Mouse (Mus musculus): ENCODE measurements at regions not wholly inside any gene's neighbourhood (a gene's known extent, or its start where the extent isn't known, plus 50 kb on each side); places are given as distances from the start of the nearest gene placed in this dataset.

GRCm38 (mm10) chr10:105639011-105639451, 64.8 kb upstream of the Tmtc2 start:
- TF ChIP-seq HCFC1 (IDR thresholded peaks at IDR 0.05; ENCODE audit: borderline replicate concordance, insufficient read depth, low read length) (no peak), ZNF384 (IDR thresholded peaks at IDR 0.05; ENCODE audit: low read depth, low read length) (peak; percentile 87)
- Histone ChIP-seq H3K4me3 (ENCODE audit: insufficient read depth in 1 of 2, low read depth in 1 of 2, low read length in 2 of 2, poor library complexity in 1 of 2, severe bottlenecking in 1 of 2) (no peak overlapping the region), H3K9me3 (ENCODE audit: control insufficient read depth, insufficient read depth, low read depth, low read length) (no peaks in the 10 kb centered on the region), H3K27ac (ENCODE audit: insufficient read depth, low read depth, low read length, poor library complexity, severe bottlenecking) (no peak overlapping the region), H3K36me3 (ENCODE audit: control insufficient read depth, insufficient read depth, low read length, poor library complexity, severe bottlenecking) (no peaks in the 10 kb centered on the region), H3K4me1 (ENCODE audit: control insufficient read depth in 2 of 2, insufficient read depth in 2 of 2, low read length in 2 of 2, poor library complexity in 1 of 2) (no peaks in the 10 kb centered on the region), H3K9ac (ENCODE audit: insufficient read depth, low read depth, low read length, poor library complexity, severe bottlenecking) (no peak overlapping the region)
- DNase-seq (ENCODE audit: low read depth, low spot score): no peak
- in situ Hi-C loops (cut with MboI; ENCODE audit: low sequenced_read_pairs in 2 of 2, unreplicated experiment in 2 of 2): no loop called here

GRCm38 (mm10) chr10:105638500-105638899, 64.2 kb upstream of the Tmtc2 start:
- in situ Hi-C loops (cut with MboI; ENCODE audit: low sequenced_read_pairs in 2 of 2, unreplicated experiment in 2 of 2): no loop called here
- no peaks in the 10 kb centered on the region for H3K36me3 ChIP-seq (ENCODE audit: control insufficient read depth, insufficient read depth, low read length, poor library complexity, severe bottlenecking)
- H3K4me1 ChIP-seq (ENCODE audit: control insufficient read depth in 2 of 2, insufficient read depth in 2 of 2, low read length in 2 of 2, poor library complexity in 1 of 2): no peaks in the 10 kb centered on the region
- no peak for TF ChIP-seq ZC3H11A (IDR thresholded peaks at IDR 0.05; ENCODE audit: borderline replicate concordance, low read depth, low read length)
- H3K9me3 ChIP-seq (ENCODE audit: control insufficient read depth, insufficient read depth, low read depth, low read length): no peaks in the 10 kb centered on the region
- H3K27ac ChIP-seq (ENCODE audit: insufficient read depth, low read depth, low read length, poor library complexity, severe bottlenecking): no peak overlapping the region
- no peak for DNase-seq (ENCODE audit: low read depth, low spot score)
- H3K4me3 ChIP-seq (ENCODE audit: insufficient read depth in 1 of 2, low read depth in 1 of 2, low read length in 2 of 2, poor library complexity in 1 of 2, severe bottlenecking in 1 of 2): no peak overlapping the region
- no peak overlapping the region for H3K9ac ChIP-seq (ENCODE audit: insufficient read depth, low read depth, low read length, poor library complexity, severe bottlenecking)

GRCm38 (mm10) chr10:105626842-105627241, 52.6 kb upstream of the Tmtc2 start:
- in situ Hi-C loops (cut with MboI; ENCODE audit: low sequenced_read_pairs in 2 of 2, unreplicated experiment in 2 of 2): no loop called here
- Histone ChIP-seq H3K36me3 (ENCODE audit: control insufficient read depth, insufficient read depth, low read length, poor library complexity, severe bottlenecking) (no peaks in the 10 kb centered on the region), H3K4me1 (ENCODE audit: control insufficient read depth in 2 of 2, insufficient read depth in 2 of 2, low read length in 2 of 2, poor library complexity in 1 of 2) (no peaks in the 10 kb centered on the region), H3K4me3 (ENCODE audit: insufficient read depth in 1 of 2, low read depth in 1 of 2, low read length in 2 of 2, poor library complexity in 1 of 2, severe bottlenecking in 1 of 2) (no peak overlapping the region), H3K27ac (ENCODE audit: insufficient read depth, low read depth, low read length, poor library complexity, severe bottlenecking) (no peak overlapping the region), H3K9me3 (ENCODE audit: control insufficient read depth, insufficient read depth, low read depth, low read length) (no peaks in the 10 kb centered on the region), H3K9ac (ENCODE audit: insufficient read depth, low read depth, low read length, poor library complexity, severe bottlenecking) (no peak overlapping the region)
- TF ChIP-seq CHD2 (IDR thresholded peaks at IDR 0.05; ENCODE audit: low read depth, low read length) (no peak), ZNF384 (IDR thresholded peaks at IDR 0.05; ENCODE audit: low read depth, low read length) (no peak), MAFK (IDR thresholded peaks at IDR 0.05; ENCODE audit: insufficient read depth, low read depth, low read length) (peak; percentile 95), HCFC1 (IDR thresholded peaks at IDR 0.05; ENCODE audit: borderline replicate concordance, insufficient read depth, low read length) (no peak), ZC3H11A (IDR thresholded peaks at IDR 0.05; ENCODE audit: borderline replicate concordance, low read depth, low read length) (no peak)
- no peak for DNase-seq (ENCODE audit: low read depth, low spot score)

GRCm38 (mm10) chr10:105625324-105625950, 51.2 kb upstream of the Tmtc2 start:
- Histone ChIP-seq H3K27ac (ENCODE audit: insufficient read depth, low read depth, low read length, poor library complexity, severe bottlenecking) (no peak overlapping the region), H3K9me3 (ENCODE audit: control insufficient read depth, insufficient read depth, low read depth, low read length) (no peaks in the 10 kb centered on the region), H3K4me1 (ENCODE audit: control insufficient read depth in 2 of 2, insufficient read depth in 2 of 2, low read length in 2 of 2, poor library complexity in 1 of 2) (no peaks in the 10 kb centered on the region), H3K9ac (ENCODE audit: insufficient read depth, low read depth, low read length, poor library complexity, severe bottlenecking) (no peak overlapping the region), H3K4me3 (ENCODE audit: insufficient read depth in 1 of 2, low read depth in 1 of 2, low read length in 2 of 2, poor library complexity in 1 of 2, severe bottlenecking in 1 of 2) (no peak overlapping the region), H3K36me3 (ENCODE audit: control insufficient read depth, insufficient read depth, low read length, poor library complexity, severe bottlenecking) (no peaks in the 10 kb centered on the region)
- TF ChIP-seq CHD2 (IDR thresholded peaks at IDR 0.05; ENCODE audit: low read depth, low read length) (no peak), ZC3H11A (IDR thresholded peaks at IDR 0.05; ENCODE audit: borderline replicate concordance, low read depth, low read length) (no peak), MAFK (IDR thresholded peaks at IDR 0.05; ENCODE audit: insufficient read depth, low read depth, low read length) (no peak), HCFC1 (IDR thresholded peaks at IDR 0.05; ENCODE audit: borderline replicate concordance, insufficient read depth, low read length) (no peak), ZNF384 (IDR thresholded peaks at IDR 0.05; ENCODE audit: low read depth, low read length) (no peak)
- in situ Hi-C loops (cut with MboI; ENCODE audit: low sequenced_read_pairs in 2 of 2, unreplicated experiment in 2 of 2): no loop called here
- DNase-seq (ENCODE audit: low read depth, low spot score): no peak

Data from ES-E14 (cell line).